Mouse (Mus musculus): ENCODE measurements around the gene Fgf12.

GRCm38 (mm10) chr16:28373311-28373710 lies 379.6 kb downstream of the Fgf12 start:
- TF ChIP-seq CTCF (IDR thresholded peaks at IDR 0.05; ENCODE audit: low read depth), result no peak
- TF ChIP-seq EP300 (optimal IDR thresholded peaks at IDR 0.05), result no peak
